Mouse (Mus musculus) left cerebral cortex, adult 2 months (tissue): ENCODE data around the gene Dlx1. TPM values are rescaled to one million over a fixed set of nuclear protein-coding genes. Genes with fewer than 3 reads are reported as not detected.

ENCODE experiments used
- DNase-seq, 2 experiments: peaks; one replicate each; pipeline ENCODE4 v3.0.0; 2021 to 2022; ENCODE audit warnings: low spot score in 2 of 2, mixed read lengths in 1 of 2; ENCODE audit errors: extremely low spot score in 1 of 2
- H3K27ac ChIP-seq: fragments of 200-600 bp; 2 replicates; pipeline ENCODE4 v1.8.1; 2022
- H3K4me3 ChIP-seq: fragments of 200-600 bp; 2 replicates; pipeline ENCODE4 v1.8.1; 2022
- CTCF ChIP-seq: fragments of 200-600 bp; IDR thresholded peaks from 2 replicates; pipeline ENCODE4 v1.8.1; 2022; ENCODE audit warnings: antibody characterized with exemption, mild to moderate bottlenecking, moderate library complexity
- intact Hi-C: fragments of 180-260 bp; cut with DNase I; formaldehyde crosslinking; loops from one replicate; pipeline ENCODE4 v1.15.1; 2025
- long read RNA-seq, 2 experiments: library from polyadenylated mRNA; stranded (forward); transcript quantifications; one replicate each; pipeline ENCODE4 v2.0.0; 2021; ENCODE audit warnings: borderline mapping rate in 2 of 2
- total RNA-seq, 2 experiments: library from RNA; stranded (reverse); gene quantifications; 2 replicates each; pipeline ENCODE4 v1.2.3; 2021

The Dlx1 gene
- total RNA-seq, result 10 to 100 TPM; 21.1 to 25.3 TPM
- long read RNA-seq, experiment 1, full-length matches to known transcripts, result 11 of 12 reads
- long read RNA-seq, experiment 1, partial matches to known transcripts, result 0 of 12 reads
- long read RNA-seq, experiment 1, other reads (novel, unspliced or antisense), result 1 of 12 reads
- long read RNA-seq, experiment 2, full-length matches to known transcripts, result 3 of 7 reads
- long read RNA-seq, experiment 2, partial matches to known transcripts, result 4 of 7 reads
- long read RNA-seq, experiment 2, other reads (novel, unspliced or antisense), result 0 of 7 reads

DNA sequence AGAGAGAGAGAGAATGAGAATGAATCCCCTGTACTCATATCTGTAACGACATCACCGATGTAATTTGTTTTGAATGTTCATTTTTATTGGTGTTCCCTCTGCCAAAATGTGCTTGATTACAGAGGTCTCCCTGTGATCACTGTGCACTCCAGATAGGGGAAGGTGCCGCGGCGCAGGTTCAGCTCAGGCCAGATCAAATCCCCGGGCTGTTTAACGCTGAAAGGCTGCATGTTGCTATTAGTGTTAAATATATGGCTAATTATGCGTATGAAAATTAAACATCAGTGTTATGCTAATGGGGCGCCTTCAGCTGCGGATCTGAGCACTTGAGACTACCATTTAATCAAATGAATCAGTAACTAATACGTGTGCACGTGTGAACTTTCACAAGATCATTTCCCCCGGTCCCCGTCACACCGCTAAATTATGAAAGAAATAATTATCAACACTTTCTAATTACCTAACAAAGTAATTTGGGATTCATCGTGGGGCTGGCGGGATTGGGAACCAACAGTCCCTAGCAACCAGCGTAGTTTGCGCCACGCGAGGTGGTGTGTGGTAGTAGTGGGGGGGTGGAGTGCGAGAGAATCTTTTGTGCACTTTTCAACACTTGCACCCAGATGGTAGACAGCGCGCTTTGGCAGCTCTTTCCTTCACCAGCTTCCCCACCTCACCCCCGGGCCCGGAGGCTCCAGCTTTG lies at the start of gene Dlx1:
Gene Dlx1 (plus strand): TSS at position 100 of the 700 bp plus-strand sequence.
- peak within 1 kb of the TSS; percentile 24 for H3K4me3 ChIP-seq
- intact Hi-C loops, result loop anchor here (5.0 kb wide), 1 partner anchor 966 kb away; no protein-coding TSS in a partner anchor
- H3K27ac ChIP-seq, result peak within 1 kb of the TSS; percentile 32
- no peak for TF ChIP-seq CTCF
- DNase-seq, result no peak

DNA sequence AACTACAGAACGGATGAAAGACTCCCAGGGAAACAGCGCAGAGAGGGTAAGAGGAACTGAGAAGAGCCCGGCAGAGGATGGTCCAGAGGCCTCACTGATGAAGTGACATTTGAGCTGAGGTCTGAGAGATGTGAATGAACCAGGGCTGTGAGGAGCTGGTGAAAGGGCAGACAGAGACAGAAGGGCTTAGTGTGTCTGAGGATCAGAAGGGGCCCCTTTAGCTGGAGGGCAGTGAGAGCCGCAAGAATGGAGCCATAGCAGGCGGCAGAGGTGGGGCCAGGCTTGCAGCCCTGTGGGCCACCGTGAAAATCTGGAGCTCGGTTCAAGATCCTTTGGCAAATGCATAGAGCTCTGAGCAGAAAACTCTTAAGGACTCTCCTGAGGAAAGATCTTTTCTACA lies 48.0 kb upstream of the Dlx1 start:
- no peak overlapping the region for H3K4me3 ChIP-seq
- TF ChIP-seq CTCF, result no peak
- H3K27ac ChIP-seq, result no peak overlapping the region
- DNase-seq, result no peak
- intact Hi-C loops, result no loop called here

DNA sequence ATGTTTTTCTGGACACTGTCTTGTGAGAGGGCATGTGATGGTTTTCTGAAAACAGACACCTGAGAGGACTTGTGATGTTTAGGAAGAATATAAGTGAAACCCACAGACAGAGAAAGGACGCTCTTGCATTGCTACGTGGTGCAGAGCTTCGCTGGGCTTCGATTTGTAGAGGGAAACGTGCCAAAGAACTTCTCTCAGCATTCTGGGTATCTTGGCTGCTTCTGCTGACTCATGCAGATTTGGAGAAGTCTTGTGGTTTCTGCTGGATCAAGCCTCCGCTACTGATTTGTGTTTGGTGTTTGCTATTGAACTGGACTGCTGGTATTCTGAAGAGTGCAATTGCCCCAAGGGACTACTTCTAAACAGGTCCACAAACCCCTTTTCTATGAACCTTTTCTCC lies 46.1 kb upstream of the Dlx1 start:
- no peak for DNase-seq
- intact Hi-C loops, result no loop called here
- no peak for TF ChIP-seq CTCF
- H3K4me3 ChIP-seq, result no peak overlapping the region
- H3K27ac ChIP-seq, result no peak overlapping the region

DNA sequence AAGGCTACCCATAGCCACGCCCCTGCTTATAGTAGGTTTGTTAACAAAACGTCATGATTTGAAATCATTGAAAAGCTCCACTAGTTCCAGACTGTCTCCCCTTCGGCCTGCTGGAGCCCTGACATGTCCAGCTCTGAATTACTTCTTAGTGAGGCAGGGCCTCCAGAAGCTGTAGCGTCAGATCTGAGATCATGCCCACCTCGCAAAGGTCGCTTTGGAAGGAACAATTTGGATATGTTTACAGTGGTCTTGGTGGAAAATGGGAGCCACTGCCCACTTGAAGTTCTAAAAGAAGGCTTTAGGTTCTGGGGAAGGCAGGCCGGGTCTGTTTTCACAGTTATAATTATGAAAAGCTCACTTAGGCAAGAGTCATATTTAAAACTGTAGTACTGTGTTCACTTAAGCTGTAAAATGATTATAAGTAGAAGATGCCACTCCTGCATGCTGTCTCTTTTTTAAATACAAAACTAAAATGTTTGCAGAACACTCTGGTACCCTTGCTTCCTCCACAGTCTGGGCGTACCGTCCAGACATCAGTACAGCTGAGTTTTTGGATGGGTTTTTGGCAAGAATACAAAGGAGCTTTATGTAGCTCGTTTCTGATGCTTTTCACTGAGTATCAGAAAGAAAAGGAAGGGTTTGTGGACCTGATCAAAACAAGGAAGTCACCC lies 44.7 kb upstream of the Dlx1 start:
- Histone ChIP-seq H3K4me3 (no peak overlapping the region), H3K27ac (no peak overlapping the region)
- DNase-seq, result no peak
- intact Hi-C loops, result no loop called here
- TF ChIP-seq CTCF, result no peak

DNA sequence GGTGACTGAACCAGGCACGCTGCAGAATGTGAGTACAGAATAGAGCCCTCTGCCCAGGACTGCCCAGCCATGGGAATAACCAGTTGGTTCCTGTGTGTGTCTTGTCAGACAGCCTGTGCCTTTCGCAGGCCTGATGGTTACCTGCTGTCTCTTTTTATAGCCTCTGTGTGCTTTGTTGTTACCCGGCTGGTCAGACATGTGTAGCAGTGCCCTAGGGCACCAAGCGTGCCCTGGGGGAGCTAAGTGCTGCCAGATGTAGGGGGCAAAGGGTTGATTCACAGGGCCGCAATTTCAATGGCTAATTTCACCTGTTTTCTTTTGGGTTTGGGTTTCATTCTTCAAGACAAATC lies 44.2 kb upstream of the Dlx1 start:
- Histone ChIP-seq H3K27ac (no peak overlapping the region), H3K4me3 (no peak overlapping the region)
- no peak for TF ChIP-seq CTCF
- DNase-seq, result no peak
- intact Hi-C loops, result no loop called here

GRCm38 (mm10) chr2:71491295-71491694 lies 36.6 kb upstream of the Dlx1 start:
- Histone ChIP-seq H3K27ac (no peak overlapping the region), H3K4me3 (no peak overlapping the region)
- TF ChIP-seq CTCF, result no peak
- intact Hi-C loops, result no loop called here
- DNase-seq, result no peak

DNA sequence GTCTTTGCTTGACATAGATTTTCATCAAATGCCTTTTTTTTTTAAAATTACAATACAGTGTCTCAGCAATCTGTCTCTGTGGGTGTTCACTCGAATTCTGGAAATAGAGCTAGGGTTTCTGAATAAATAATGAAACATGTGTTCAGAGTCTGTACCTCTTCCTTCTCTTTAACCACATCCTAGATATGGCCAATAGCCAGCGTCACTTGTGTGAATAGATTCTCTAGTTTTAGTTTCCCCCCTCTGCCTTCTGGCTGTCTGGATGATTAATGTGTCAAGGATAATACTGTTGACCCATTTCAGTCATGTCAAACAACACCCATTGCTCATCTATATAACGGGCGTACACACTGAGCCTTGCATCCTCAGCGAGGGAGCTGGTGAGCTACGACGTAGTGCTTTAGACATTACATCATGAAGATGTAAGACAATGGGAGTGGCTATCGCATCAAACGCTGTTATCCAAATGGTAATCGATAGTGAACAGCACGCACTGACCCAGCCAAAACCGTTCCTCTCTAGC lies 34.7 kb upstream of the Dlx1 start:
- no peak overlapping the region for H3K4me3 ChIP-seq
- H3K27ac ChIP-seq, result no peak overlapping the region
- no peak for DNase-seq
- intact Hi-C loops, result no loop called here
- no peak for TF ChIP-seq CTCF

GRCm38 (mm10) chr2:71494503-71494902 lies 33.4 kb upstream of the Dlx1 start:
- intact Hi-C loops, result no loop called here
- Histone ChIP-seq H3K27ac (no peak overlapping the region; the same call in 1 of the 2 replicates), H3K4me3 (no peak overlapping the region)
- TF ChIP-seq CTCF, result no peak
- peak in 1 of 2 experiments; percentile 18 for DNase-seq

- Histone ChIP-seq H3K27ac (no peak overlapping the region), H3K4me3 (no peak overlapping the region)
- DNase-seq, result no peak
- intact Hi-C loops, result no loop called here
- no peak for TF ChIP-seq CTCF
Measured at GRCm38 (mm10) chr2:71494971-71495370, 32.9 kb upstream of the Dlx1 start.

DNA sequence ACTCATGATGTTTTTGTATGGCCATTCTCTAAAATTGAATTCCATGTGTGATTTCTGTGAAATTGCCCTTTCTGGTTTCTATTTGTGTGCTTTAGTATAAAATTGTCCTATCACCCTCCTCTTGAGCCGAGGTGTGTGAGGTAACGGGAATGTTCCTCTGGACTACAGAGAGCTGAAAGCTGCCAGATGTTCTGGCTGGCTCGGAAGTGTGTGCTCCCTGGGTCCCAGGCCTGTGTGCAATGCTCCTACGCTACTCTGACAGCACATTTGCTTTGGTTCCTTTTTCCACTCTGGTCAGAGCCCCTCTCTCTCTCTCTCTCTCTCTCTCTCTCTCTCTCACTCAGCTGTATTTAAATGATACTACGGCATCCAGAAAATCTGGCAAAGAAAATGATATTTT lies 30.7 kb upstream of the Dlx1 start:
- no peak for DNase-seq
- H3K4me3 ChIP-seq, result no peak overlapping the region
- intact Hi-C loops, result no loop called here
- TF ChIP-seq CTCF, result no peak
- no peak overlapping the region for H3K27ac ChIP-seq

- no peak for TF ChIP-seq CTCF
Measured at GRCm38 (mm10) chr2:71499276-71500230, 28.4 kb upstream of the Dlx1 start.

More at GRCm38 (mm10) chr2:71499276-71500230, 28.4 kb upstream of the Dlx1 start:
- intact Hi-C loops, result no loop called here
- H3K27ac ChIP-seq, result no peak overlapping the region
- DNase-seq, result no peak
- H3K4me3 ChIP-seq, result no peak overlapping the region
